Mouse (Mus musculus) forebrain, embryonic 10.5 days (tissue): Measurements from ENCODE around the gene Acp6. TPM values are rescaled to one million over a fixed set of nuclear protein-coding genes. Genes with fewer than 3 reads are reported as not detected.

Experiments used
- DNase-seq: peaks from one replicate; pipeline ENCODE4 v3.0.0-alpha.2; 2017; ENCODE audit warnings: low spot score; ENCODE audit errors: extremely low spot score
- H3K27ac ChIP-seq: fragments of 300-500 bp; sonication (generic); 2 replicates; pipeline ENCODE4 v1.5.1; 2016; ENCODE audit warnings: mild to moderate bottlenecking
- H3K27me3 ChIP-seq: fragments of 300-500 bp; sonication (generic); 2 replicates; pipeline ENCODE4 v1.6.1; 2016; ENCODE audit warnings: mild to moderate bottlenecking; ENCODE audit not compliant: poor library complexity, severe bottlenecking
- H3K36me3 ChIP-seq: fragments of 300-500 bp; sonication (generic); replicated peaks from 2 replicates; pipeline ENCODE4 v1.6.1; 2016; ENCODE audit warnings: mild to moderate bottlenecking, moderate library complexity
- H3K4me1 ChIP-seq: fragments of 300-500 bp; sonication (generic); 2 replicates; pipeline ENCODE4 v1.6.1; 2016
- H3K4me3 ChIP-seq: fragments of 300-500 bp; sonication (generic); 2 replicates; pipeline ENCODE4 v1.5.1; 2016; ENCODE audit warnings: mild to moderate bottlenecking, moderate library complexity
- H3K9me3 ChIP-seq: fragments of 300-500 bp; sonication (generic); 2 replicates; pipeline ENCODE4 v1.6.1; 2016; ENCODE audit warnings: mild to moderate bottlenecking, moderate library complexity
- WGBS: fragments of 180-500 bp; shearing (Covaris S2); methylation state at CpG from one replicate; pipeline ENCODE4 v1.1.7; 2016; 5-methylcytosine and 5-hydroxymethylcytosine counted together
- polyA plus RNA-seq: library from polyadenylated mRNA; unstranded; fragments of >200 nt; fragmentation: Nextera tagmentation; extraction: Ambion mirVana; gene quantifications from 2 replicates; pipeline ENCODE4 v1.2.1, GENCODE M21; 2016

Acp6 gene
- polyA plus RNA-seq, 1 experiment from 2014 or later, result 35.9 TPM

DNA sequence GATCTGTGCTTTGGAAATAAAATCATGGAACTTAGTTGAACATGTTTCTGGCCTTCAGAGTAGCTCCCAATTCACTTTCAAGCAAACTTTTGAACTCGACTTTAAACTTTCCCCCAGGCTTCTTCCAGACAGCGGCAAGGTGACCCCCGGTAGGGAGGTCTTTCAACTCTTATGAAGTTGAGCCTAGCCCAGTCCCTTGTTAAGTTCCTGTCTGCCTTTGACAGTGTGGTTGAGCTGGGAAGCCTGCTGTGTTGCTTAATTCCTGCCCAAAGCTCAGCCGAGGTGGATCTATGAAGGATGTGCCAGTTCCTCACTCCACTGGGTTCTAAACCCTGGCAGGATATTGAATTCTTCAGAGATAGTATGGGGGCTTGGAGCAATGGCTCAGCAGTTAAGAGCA is 3.2 kb downstream of the Acp6 start:
- no peak overlapping the region for H3K4me3 ChIP-seq
- no peak overlapping the region for H3K27ac ChIP-seq
- no peaks in the 10 kb centered on the region for H3K9me3 ChIP-seq
- peaks cover 27% of the 10 kb centered on the region for H3K4me1 ChIP-seq
- peaks cover 22% of the 10 kb centered on the region for H3K36me3 ChIP-seq
- 67% methylated on average over 4 of the region's 4 CpGs for WGBS
- no peak for DNase-seq
- H3K27me3 ChIP-seq, result no peaks in the 10 kb centered on the region

DNA sequence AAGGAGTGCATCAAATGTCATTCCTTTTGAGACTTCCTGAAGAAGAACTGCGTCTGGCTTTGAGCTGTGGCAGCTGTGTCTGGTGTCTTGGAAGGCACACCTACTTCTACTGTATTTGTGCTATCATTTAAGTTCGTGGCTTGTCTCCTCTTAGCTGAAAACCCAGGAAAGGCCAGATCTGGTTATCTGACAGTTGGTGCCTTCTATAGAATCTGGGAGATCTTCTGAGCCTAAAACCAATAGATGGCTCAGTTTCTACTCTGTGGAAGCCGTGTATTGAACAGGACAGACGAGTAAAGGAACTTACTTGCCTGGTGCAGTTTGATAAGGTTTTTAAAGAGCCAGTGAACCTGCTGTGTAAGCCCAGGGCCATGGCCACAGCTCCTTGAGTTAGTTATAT is 5.9 kb downstream of the Acp6 start:
- Histone ChIP-seq H3K27me3 (no peaks in the 10 kb centered on the region), H3K4me3 (no peak overlapping the region), H3K4me1 (peaks cover 22% of the 10 kb centered on the region), H3K36me3 (peaks cover 36% of the 10 kb centered on the region), H3K27ac (no peak overlapping the region), H3K9me3 (no peaks in the 10 kb centered on the region)
- WGBS, result 84% methylated on average over 4 of the region's 4 CpGs
- DNase-seq, result no peak

DNA sequence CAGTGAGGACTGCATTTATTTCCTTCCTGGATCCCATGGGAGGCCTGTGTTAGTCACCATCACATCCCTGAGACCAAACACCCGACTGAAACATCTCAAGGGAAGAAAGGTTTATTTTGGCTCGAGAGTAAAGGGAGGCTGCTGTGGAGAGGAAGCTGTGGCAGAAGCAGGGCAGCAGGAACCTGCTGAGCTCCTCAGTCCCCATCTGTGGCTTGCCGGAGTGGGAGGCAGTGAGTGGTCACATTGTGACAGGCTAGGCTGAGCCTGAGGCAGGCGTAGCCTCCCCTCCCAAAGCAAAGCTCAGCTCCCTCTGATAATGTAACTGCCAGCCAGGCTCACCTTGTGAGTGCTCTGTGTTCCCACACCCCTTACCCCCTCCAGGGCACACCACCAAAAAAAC is 8.5 kb downstream of the Acp6 start:
- Histone ChIP-seq H3K4me3 (no peak overlapping the region), H3K36me3 (peaks cover 42% of the 10 kb centered on the region), H3K9me3 (no peaks in the 10 kb centered on the region), H3K4me1 (peaks cover 4% of the 10 kb centered on the region; the same call in 1 of the 2 replicates), H3K27ac (no peak overlapping the region), H3K27me3 (no peaks in the 10 kb centered on the region)
- WGBS, result 83% methylated on average over 4 of the region's 4 CpGs
- no peak for DNase-seq

DNA sequence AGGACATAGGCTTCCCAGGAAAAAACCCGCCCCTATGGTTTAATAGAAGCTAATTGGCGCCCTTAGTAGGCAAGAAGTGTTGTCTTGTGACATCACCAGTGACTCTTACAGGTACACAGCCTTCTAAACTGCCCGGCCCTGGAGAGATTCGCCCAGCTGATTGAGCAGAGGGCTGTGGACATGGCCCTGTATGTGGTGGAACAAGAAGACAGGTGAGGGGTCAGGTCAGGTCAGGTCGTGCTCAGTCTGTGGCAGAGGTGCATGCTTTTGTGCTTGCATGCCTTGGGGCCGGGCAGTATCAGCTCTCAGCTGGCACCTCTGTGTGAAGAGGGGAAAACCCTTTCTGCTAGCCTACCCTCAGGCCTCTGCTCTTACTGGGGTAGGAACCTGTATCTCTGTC is 13.0 kb downstream of the Acp6 start:
- Histone ChIP-seq H3K27me3 (no peaks in the 10 kb centered on the region), H3K4me1 (peaks cover 4% of the 10 kb centered on the region; the same call in 1 of the 2 replicates), H3K9me3 (no peaks in the 10 kb centered on the region), H3K27ac (no peak overlapping the region), H3K36me3 (peaks cover 47% of the 10 kb centered on the region), H3K4me3 (no peak overlapping the region)
- 72% methylated on average over 6 of the region's 6 CpGs for WGBS
- no peak for DNase-seq

DNA sequence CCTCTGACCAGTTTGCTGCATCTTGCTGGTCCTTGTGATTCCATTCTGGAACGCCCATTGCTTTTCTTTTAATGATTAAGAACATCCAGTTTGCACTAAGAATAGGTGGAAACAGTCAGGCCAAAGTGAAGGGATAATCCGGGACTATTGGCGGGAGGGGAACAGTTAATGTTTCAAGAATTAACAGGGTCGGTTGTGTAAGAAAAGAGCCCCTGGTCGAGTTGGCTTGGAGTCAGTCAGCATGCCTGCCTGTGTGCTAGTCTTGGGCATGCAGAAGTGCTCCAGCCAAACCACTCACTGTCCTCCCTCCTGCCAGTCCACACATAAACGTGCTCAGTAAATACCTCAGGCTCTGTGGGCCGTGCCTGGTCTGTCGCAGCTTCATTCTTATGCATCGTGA is 13.7 kb downstream of the Acp6 start:
- no peak overlapping the region for H3K4me3 ChIP-seq
- peaks cover 4% of the 10 kb centered on the region; the same call in 1 of the 2 replicates for H3K4me1 ChIP-seq
- H3K27ac ChIP-seq, result no peak overlapping the region
- no peaks in the 10 kb centered on the region for H3K27me3 ChIP-seq
- peaks cover 47% of the 10 kb centered on the region for H3K36me3 ChIP-seq
- no peaks in the 10 kb centered on the region for H3K9me3 ChIP-seq
- DNase-seq, result no peak
- WGBS, result 75% methylated on average over 9 of the region's 9 CpGs

DNA sequence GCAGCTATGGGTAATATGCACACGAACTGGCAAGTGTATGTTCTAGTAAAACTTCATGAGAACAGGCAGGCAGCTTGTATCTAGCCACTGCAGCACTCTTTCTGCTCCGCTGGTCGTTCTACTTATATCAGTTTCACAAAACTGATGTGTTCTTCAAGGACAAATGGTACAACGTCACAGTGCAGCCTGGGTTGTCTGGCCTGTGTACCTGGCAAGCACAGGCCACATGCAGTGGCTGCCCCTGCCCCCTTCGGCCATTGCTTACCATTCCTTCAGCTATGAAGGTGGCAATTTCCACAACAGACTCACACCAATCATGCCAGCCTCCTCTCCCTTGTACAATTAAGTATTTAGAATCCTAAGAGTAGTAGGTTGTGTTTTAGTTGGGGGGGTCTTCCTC is 14.1 kb downstream of the Acp6 start:
- Histone ChIP-seq H3K36me3 (peaks cover 49% of the 10 kb centered on the region), H3K4me3 (no peak overlapping the region), H3K9me3 (no peaks in the 10 kb centered on the region), H3K27me3 (no peaks in the 10 kb centered on the region), H3K27ac (no peak overlapping the region), H3K4me1 (peaks cover 4% of the 10 kb centered on the region; the same call in 1 of the 2 replicates)
- DNase-seq, result no peak
- WGBS, result 83% methylated on average over 5 of the region's 5 CpGs

DNA sequence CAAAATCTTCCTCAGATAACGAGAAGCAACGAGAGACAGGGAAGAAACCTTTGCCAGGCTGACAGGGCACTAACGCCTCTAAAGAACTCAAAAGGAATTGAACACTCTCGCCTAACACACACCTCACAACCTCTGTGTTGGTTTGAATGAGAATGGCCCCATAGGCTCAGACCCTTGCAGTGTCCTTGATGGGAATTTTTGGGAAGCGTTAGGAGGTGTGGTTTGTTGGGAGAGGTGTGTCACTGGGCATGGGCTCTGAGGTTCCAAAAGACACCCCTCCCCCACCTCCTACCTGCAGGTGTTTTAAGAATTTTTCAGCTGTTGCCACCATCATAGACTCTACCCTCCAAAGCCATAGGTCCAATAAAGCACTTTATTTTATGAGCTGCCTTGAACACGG is 20.3 kb downstream of the Acp6 start:
- no peaks in the 10 kb centered on the region for H3K9me3 ChIP-seq
- 88% methylated on average over 6 of the region's 6 CpGs for WGBS

DNA sequence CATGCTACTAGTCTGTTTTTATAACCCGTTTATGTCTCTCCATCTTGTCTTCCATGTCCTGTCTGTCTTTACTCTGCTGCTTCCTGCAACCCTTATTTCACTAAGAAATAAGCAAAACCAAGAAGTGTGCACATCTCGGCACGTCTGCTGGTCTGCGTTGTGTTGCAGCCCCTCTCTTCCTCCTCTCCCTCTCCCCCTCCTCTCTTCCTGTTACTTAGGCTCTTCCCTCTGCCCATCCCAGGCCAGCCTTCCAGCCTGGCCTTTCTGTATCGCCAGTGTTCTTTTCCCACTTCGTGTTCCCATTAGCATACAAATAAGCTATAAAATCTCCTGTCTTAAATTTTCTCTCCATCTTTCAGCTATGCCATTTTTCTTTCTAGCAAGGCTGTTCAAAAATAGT is 21.9 kb downstream of the Acp6 start:
- Histone ChIP-seq H3K4me1 (0 out of 2 replicates have a peak, but pooled peaks cover 4% of the 10 kb centered on the region), H3K27me3 (no peaks in the 10 kb centered on the region), H3K4me3 (no peak overlapping the region), H3K36me3 (peaks cover 26% of the 10 kb centered on the region), H3K27ac (no peak overlapping the region), H3K9me3 (no peaks in the 10 kb centered on the region)
- WGBS, result 73% methylated on average over 6 of the region's 6 CpGs
- no peak for DNase-seq

More for the DNA sequence above, 20.3 kb downstream of the Acp6 start:
- no peak overlapping the region for H3K27ac ChIP-seq
- DNase-seq, result no peak
- H3K36me3 ChIP-seq, result peaks cover 34% of the 10 kb centered on the region
- no peak overlapping the region for H3K4me3 ChIP-seq
- H3K4me1 ChIP-seq, result no peaks in the 10 kb centered on the region
- H3K27me3 ChIP-seq, result no peaks in the 10 kb centered on the region

DNA sequence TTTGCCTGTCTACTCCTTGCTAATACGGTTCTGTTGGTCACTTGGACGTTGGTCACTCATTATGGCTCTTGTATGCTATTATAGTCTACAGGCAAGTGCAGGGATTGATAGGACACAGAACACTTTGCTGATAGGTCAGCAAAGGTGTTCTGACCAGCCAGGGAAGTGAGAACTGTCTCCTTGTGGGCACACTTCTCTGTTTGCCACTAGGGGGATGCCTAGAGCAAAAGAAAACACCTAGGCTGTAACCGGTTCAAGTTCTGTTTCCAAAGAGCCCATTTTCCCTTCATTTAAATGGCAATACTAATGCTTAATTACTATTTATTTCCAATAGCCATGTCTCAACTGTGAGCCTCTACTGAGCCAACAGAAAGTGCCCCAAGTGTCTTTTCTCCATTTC is 25.2 kb downstream of the Acp6 start:
- no peak for DNase-seq
- WGBS, result 50% methylated on average over 3 of the region's 3 CpGs
- Histone ChIP-seq H3K36me3 (no peaks in the 10 kb centered on the region), H3K27me3 (no peaks in the 10 kb centered on the region), H3K4me1 (0 out of 2 replicates have a peak, but pooled peaks cover 4% of the 10 kb centered on the region), H3K9me3 (no peaks in the 10 kb centered on the region), H3K27ac (no peak overlapping the region), H3K4me3 (no peak overlapping the region)

DNA sequence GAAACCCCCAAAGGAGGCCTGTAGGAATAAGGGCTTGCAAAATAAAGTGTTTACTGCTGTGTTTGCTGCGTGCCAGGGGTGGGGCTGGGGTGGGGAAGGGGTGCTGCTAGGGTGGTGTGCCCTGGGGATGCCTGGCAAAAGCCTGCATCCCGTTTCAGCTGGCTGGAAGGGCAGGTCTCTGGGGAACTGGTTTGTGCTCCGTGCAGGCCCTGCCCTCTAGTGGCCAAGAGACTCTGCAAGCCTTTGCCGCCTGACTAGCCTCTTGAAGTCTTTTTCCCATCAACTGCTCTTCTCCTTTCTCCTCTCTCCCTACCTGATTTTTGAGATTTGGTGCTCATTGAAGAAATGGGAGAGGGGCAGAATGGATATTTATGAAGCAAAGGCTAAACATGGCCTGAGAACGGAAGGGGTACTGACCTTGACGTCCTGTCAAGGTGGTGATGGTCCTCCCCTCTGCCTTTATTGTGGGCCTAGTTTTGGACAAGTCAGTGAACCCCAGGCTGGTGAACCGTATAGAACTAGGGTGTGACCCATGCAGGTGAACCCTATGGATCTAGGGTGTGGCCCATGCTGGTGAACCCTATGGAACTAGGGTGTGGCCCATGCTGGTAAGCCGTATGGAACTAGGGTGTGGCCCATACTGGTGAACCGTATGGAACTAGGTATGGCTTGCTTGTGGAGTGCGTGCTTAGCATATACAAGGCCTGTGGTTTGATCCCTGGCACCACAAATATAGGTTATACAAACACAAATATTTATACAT is 26.7 kb downstream of the Acp6 start:
- no peak overlapping the region for H3K27ac ChIP-seq
- H3K9me3 ChIP-seq, result no peaks in the 10 kb centered on the region
- no peak overlapping the region for H3K4me3 ChIP-seq
- DNase-seq, result peak; percentile 65
- H3K27me3 ChIP-seq, result no peaks in the 10 kb centered on the region
- H3K4me1 ChIP-seq, result 0 out of 2 replicates have a peak, but pooled peaks cover 4% of the 10 kb centered on the region
- no peaks in the 10 kb centered on the region for H3K36me3 ChIP-seq
- WGBS, result 46% methylated on average over 10 of the region's 10 CpGs

DNA sequence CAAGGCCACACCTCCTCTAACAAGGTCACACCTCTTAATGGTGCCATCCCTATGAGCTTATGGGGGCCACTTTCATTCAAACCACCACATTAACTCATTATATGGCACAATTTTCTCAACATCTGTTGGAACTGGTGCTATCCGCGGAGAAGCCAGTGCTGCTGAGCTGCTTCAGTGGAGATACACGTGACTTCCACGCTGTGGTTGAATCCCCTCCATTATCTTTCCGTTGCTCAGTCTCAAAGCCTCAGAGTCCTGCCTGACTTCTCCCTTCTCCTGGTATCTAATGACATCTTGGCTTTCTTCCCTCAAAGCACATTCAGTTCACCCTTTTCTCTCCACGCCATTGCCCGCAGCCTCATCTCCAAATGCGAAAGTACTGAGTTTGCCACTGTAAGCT is 38.0 kb downstream of the Acp6 start:
- no peaks in the 10 kb centered on the region for H3K9me3 ChIP-seq
- H3K4me3 ChIP-seq, result no peak overlapping the region
- no peaks in the 10 kb centered on the region for H3K36me3 ChIP-seq
- no peak for DNase-seq
- 92% methylated on average over 8 of the region's 8 CpGs for WGBS
- peaks cover 16% of the 10 kb centered on the region for H3K4me1 ChIP-seq
- no peaks in the 10 kb centered on the region for H3K27me3 ChIP-seq
- no peak overlapping the region for H3K27ac ChIP-seq

DNA sequence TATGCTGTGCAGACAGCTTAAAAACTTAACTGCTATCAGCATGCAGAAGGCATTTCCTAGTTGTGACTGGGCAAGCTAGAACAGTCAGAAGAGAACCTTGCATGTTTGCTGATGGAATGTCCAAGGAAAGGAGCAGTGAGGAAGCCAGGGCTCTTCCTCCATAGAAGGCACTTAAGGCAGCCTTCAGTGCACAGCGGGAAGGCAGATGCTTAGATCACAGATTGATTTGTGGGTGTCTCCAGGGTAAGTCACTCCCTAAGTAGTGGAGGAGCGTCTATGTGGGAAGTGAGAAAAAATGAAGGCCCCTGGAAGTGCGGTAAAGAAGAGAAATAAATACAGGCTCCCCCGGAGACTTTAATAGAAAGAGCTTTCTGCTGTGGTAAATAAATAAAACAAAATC is 40.7 kb downstream of the Acp6 start:
- no peaks in the 10 kb centered on the region for H3K9me3 ChIP-seq
- DNase-seq, result no peak
- 27% methylated on average over 4 of the region's 4 CpGs for WGBS

DNA sequence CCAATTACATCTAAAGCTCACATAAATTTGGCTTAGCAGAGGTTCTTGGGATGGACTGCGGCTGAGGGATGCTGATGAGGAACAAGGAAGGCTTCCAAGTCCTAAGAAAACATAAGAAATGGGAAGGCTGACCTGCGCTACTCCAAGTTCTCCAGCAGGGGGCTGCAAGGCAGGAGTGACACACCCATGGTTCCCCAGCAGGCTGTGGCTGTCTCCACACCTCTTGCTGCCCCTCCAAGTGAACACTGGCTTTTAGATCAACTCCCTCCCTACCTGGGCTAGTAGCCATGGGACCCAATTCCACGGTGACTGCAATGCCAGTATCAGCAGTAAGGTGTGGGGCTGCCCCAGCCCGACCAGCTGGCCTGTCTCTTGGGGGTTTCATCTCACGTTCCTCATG is 43.4 kb downstream of the Acp6 start:
- Histone ChIP-seq H3K4me1 (peaks cover 16% of the 10 kb centered on the region), H3K27me3 (no peaks in the 10 kb centered on the region), H3K9me3 (no peaks in the 10 kb centered on the region), H3K36me3 (peaks cover 41% of the 10 kb centered on the region), H3K4me3 (no peak overlapping the region), H3K27ac (no peak overlapping the region)
- 52% methylated on average over 5 of the region's 5 CpGs for WGBS
- peak; percentile 72 for DNase-seq

More for the DNA sequence above, 40.7 kb downstream of the Acp6 start:
- H3K27me3 ChIP-seq, result no peaks in the 10 kb centered on the region
- H3K36me3 ChIP-seq, result peaks cover 14% of the 10 kb centered on the region
- H3K27ac ChIP-seq, result no peak overlapping the region
- H3K4me1 ChIP-seq, result peaks cover 16% of the 10 kb centered on the region
- no peak overlapping the region for H3K4me3 ChIP-seq
